8 mouse cellular contexts compared by ENCODE assay signal in the genomic region with DNA sequence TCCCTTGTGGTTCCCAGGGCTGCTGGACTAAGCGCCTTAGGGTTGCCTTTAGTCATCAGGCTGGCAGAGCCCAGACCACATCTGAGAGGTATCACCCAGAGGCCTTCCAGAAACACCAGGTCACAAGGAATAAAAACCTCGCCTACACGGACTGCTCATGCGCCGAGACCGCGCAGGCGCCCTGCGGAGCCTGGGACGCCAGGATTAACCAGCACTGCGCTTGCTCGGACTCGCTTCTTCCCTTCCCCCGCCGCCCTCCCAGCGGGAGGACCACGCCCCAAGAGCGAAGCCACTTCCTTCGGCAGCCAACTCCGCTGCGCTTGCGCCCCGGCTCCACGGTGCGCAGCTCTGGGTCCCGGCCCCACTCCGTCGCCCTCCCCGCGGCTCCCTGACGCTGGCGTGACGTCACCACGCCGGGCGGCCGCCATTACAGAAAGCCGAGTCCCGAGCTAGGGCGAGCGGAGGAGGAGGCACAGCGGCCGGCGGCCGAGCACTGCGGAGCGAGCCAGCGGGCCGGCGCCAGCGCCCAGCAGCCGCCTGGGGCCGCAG. TPM values are rescaled to one million over a fixed set of nuclear protein-coding genes. Genes with fewer than 3 reads are reported as not detected.
DNase-seq lines count a peak whose midpoint lies in the region; ATAC-seq lines count a peak whose summit lies in the region.

A gene (plus strand): TSS at position 284 of the 549 bp plus-strand sequence.

- peaks cover 31% of the 10 kb centered on the region for H3K4me1 ChIP-seq in hindbrain, embryonic 16.5 days (ENCODE audit: control insufficient read depth, insufficient read depth, low read depth, low read length)

- peak within 1 kb of the TSS; percentile 91 for H3K4me3 ChIP-seq in hindbrain, embryonic 16.5 days (ENCODE audit: low read length)
- peak within 1 kb of the TSS; percentile 75 for H3K4me3 ChIP-seq in macrophage (ENCODE audit: inconsistent target)

- H3K36me3 ChIP-seq in hindbrain, embryonic 16.5 days (ENCODE audit: control insufficient read depth, insufficient read depth, low read length) = no peaks in the 10 kb centered on the region
- H3K36me3 ChIP-seq in macrophage (ENCODE audit: inconsistent target) = no peaks in the 10 kb centered on the region

- H3K79me2 ChIP-seq in macrophage (ENCODE audit: inconsistent target) = peaks cover 43% of the 10 kb centered on the region

- peak within 1 kb of the TSS; percentile 99 for H3K9ac ChIP-seq in hindbrain, embryonic 16.5 days (ENCODE audit: low read depth, low read length)

- WGBS in hindbrain, embryonic 16.5 days = under 1% methylated on average over 44 of the region's 53 CpGs
- 1% methylated on average over 34 of the region's 53 CpGs for WGBS in macrophage (ENCODE audit: missing documents)

- no peaks in the 10 kb centered on the region for H3K27me3 ChIP-seq in hindbrain, embryonic 16.5 days (replicated peaks; ENCODE audit: control insufficient read depth, insufficient read depth, low read length)

- peak within 1 kb of the TSS; percentile 91 for H3K4me2 ChIP-seq in hindbrain, embryonic 16.5 days (ENCODE audit: low read length)

- peak within 1 kb of the TSS; percentile 100 for H3K27ac ChIP-seq in hindbrain, embryonic 16.5 days (ENCODE audit: low read depth, low read length)
- H3K27ac ChIP-seq in macrophage = peak within 1 kb of the TSS; percentile 75

- ATAC-seq in hindbrain, embryonic 16.5 days = peak; percentile 99

- no peaks in the 10 kb centered on the region for H3K9me3 ChIP-seq in hindbrain, embryonic 16.5 days (ENCODE audit: control insufficient read depth, low read length)

- DNase-seq in WW6 (ENCODE audit: low read depth, low spot score) = peak; percentile 99
- DNase-seq in cerebellum, postnatal 4 days (ENCODE audit: low spot score in 2 of 2) = peak; percentile 95 to 97
- peak; percentile 98 for DNase-seq in gastrocnemius, adult 18-20 months (ENCODE audit: low spot score)
- DNase-seq in left cerebral cortex, adult 18-20 months (ENCODE audit: low spot score in 2 of 2) = peak; percentile 96 to 99
- peak; percentile 99 for DNase-seq in right cerebral cortex, adult 18-20 months
- DNase-seq in urinary bladder, postnatal 10 days (ENCODE audit: low spot score) = peak; percentile 91

RNA-seq across cellular contexts. Expression of the gene that starts here (rescaled TPM):
- total RNA-seq in gastrocnemius, adult 18-20 months (2021) = 10 to 100 TPM; 38.8 to 50.3 TPM
- polyA plus RNA-seq in hindbrain, embryonic 16.5 days (2015; fragmentation: Nextera tagmentation; extraction: Ambion mirVana) = 124 and 125 TPM in 2 replicates
- total RNA-seq in left cerebral cortex, adult 18-20 months (2021) = 100 to 1,000 TPM; 120 to 124 TPM
- total RNA-seq in macrophage (2018; cell fraction: chromatin; rRNA removed) = 100 to 1,000 TPM in 20 of 26 experiments, 10 to 100 TPM in 6; 86.3 to 210 (median 116) TPM
- total RNA-seq in macrophage (2018; cell fraction: cytosol; rRNA removed) = 10 to 100 TPM; 44.6 to 65.4 (median 51.8) TPM
- 100 to 1,000 TPM in 3 of 26 experiments, 10 to 100 TPM in 23; 57.3 to 121 (median 81.3) TPM for total RNA-seq in macrophage (2018; cell fraction: nucleus; rRNA removed)
- 37.3 to 58.5 TPM (median 57.0 TPM) in 3 replicates for polyA plus RNA-seq in macrophage (2018)

Comparison
In these comparisons a context has a peak if more than half of its experiments do, and no peak if none do; other contexts are left out.
1. Peak in every context shown above with its lines: DNase-seq, ATAC-seq, H3K4me3 ChIP-seq and H3K27ac ChIP-seq.